8 mouse cellular contexts compared by ENCODE assay signal in genomic region chrX:72918682-72919059, GRCm38 (mm10). TPM values are rescaled to one million over a fixed set of nuclear protein-coding genes. Genes with fewer than 3 reads are reported as not detected.
DNase-seq lines count a peak whose midpoint lies in the region; ATAC-seq and TF ChIP-seq lines count a peak whose summit lies in the region.

No protein-coding gene starts in this region.

- H3K4me1 ChIP-seq in kidney, adult 2 months (ENCODE audit: control insufficient read depth, insufficient read depth, low read length): peaks cover 2% of the 10 kb centered on the region; the same call in 1 of the 2 replicates
- no peaks in the 10 kb centered on the region; the same call in 1 of the 2 replicates for H3K4me1 ChIP-seq in bone marrow, adult 2 months (ENCODE audit: control insufficient read depth, insufficient read depth, low read length)
- no peaks in the 10 kb centered on the region for H3K4me1 ChIP-seq in hindbrain, embryonic 11.5 days (replicated peaks; ENCODE audit: control insufficient read depth, insufficient read depth, low read length)
- peaks cover 16% of the 10 kb centered on the region for H3K4me1 ChIP-seq in midbrain, embryonic 12.5 days

- no peak for TF ChIP-seq CTCF in kidney, adult 2 months (conservative IDR thresholded peaks at IDR 0.05; ENCODE audit: insufficient read depth, insufficient read length, low read depth, low read length)
- TF ChIP-seq CTCF in bone marrow, adult 2 months (IDR thresholded peaks at IDR 0.05; ENCODE audit: control insufficient read depth, insufficient read depth, low read length): no peak

- peak overlapping the region; percentile 46 for H3K27ac ChIP-seq in kidney, adult 2 months (ENCODE audit: insufficient read depth, low read depth, low read length)
- 0 out of 2 replicates have a peak overlapping the region, but pooled peaks have one; percentile 18 for H3K27ac ChIP-seq in bone marrow, adult 2 months (ENCODE audit: control insufficient read depth, insufficient read depth, low read depth, low read length, poor library complexity)
- H3K27ac ChIP-seq in hindbrain, embryonic 11.5 days (ENCODE audit: low read depth, low read length): 0 out of 2 replicates have a peak overlapping the region, but pooled peaks have one; percentile 7
- peak overlapping the region; percentile 68 for H3K27ac ChIP-seq in midbrain, embryonic 12.5 days (replicated peaks)

- no peak for TF ChIP-seq POLR2A in kidney, adult 2 months (IDR thresholded peaks at IDR 0.05; ENCODE audit: low read depth, low read length)
- no peak for TF ChIP-seq POLR2A in bone marrow, adult 2 months (IDR thresholded peaks at IDR 0.05; ENCODE audit: borderline replicate concordance, control insufficient read depth, low read depth, low read length)

- H3K4me2 ChIP-seq in hindbrain, embryonic 11.5 days (replicated peaks; ENCODE audit: low read depth, low read length): peak overlapping the region; percentile 46
- peak overlapping the region; percentile 60 for H3K4me2 ChIP-seq in midbrain, embryonic 12.5 days (replicated peaks)

- peak overlapping the region; percentile 51 for H3K9ac ChIP-seq in hindbrain, embryonic 11.5 days (ENCODE audit: low read depth, low read length)
- peak overlapping the region; percentile 62 for H3K9ac ChIP-seq in midbrain, embryonic 12.5 days (replicated peaks)

- peak overlapping the region; percentile 83 for H3K4me3 ChIP-seq in kidney, adult 2 months (ENCODE audit: insufficient read depth, low read depth, low read length)
- H3K4me3 ChIP-seq in bone marrow, adult 2 months (replicated peaks; ENCODE audit: control insufficient read depth, low read depth, low read length): peak overlapping the region; percentile 81
- peak overlapping the region; percentile 45 for H3K4me3 ChIP-seq in hindbrain, embryonic 11.5 days (ENCODE audit: low read depth, low read length)
- peak overlapping the region; percentile 53 for H3K4me3 ChIP-seq in midbrain, embryonic 12.5 days

- H3K9me3 ChIP-seq in hindbrain, embryonic 11.5 days (ENCODE audit: control insufficient read depth, low read length): no peaks in the 10 kb centered on the region
- no peaks in the 10 kb centered on the region for H3K9me3 ChIP-seq in midbrain, embryonic 12.5 days

- H3K36me3 ChIP-seq in kidney, adult 2 months (ENCODE audit: control insufficient read depth, insufficient read depth, low read length): no peaks in the 10 kb centered on the region; the same call in 1 of the 2 replicates
- H3K36me3 ChIP-seq in hindbrain, embryonic 11.5 days (ENCODE audit: control insufficient read depth, insufficient read depth, low read length): no peaks in the 10 kb centered on the region
- no peaks in the 10 kb centered on the region for H3K36me3 ChIP-seq in midbrain, embryonic 12.5 days

- WGBS in kidney, adult 2 months: 0% methylated on average over 6 of the region's 6 CpGs
- 10% methylated on average over 6 of the region's 6 CpGs for WGBS in bone marrow, adult 2 months
- WGBS in hindbrain, embryonic 11.5 days: 9% methylated on average over 6 of the region's 6 CpGs
- 22% methylated on average over 6 of the region's 6 CpGs for WGBS in midbrain, embryonic 12.5 days

- no peak for ATAC-seq in hindbrain, embryonic 11.5 days (ENCODE audit: low FRiP score)
- ATAC-seq in midbrain, embryonic 12.5 days (ENCODE audit: low FRiP score, low read depth): no peak
- no peak for ATAC-seq in erythroid progenitor cell, adult 5-6 weeks (replicated peaks; ENCODE audit: low FRiP score, poor library complexity, severe bottlenecking)

- no peak for DNase-seq in kidney, adult 2 months
- no peak for DNase-seq in kidney, postnatal 10 days
- DNase-seq in hindbrain, embryonic 11.5 days (ENCODE audit: low spot score): no peak
- DNase-seq in left cerebral cortex, postnatal 14 days (ENCODE audit: low spot score in 2 of 2): no peak
- DNase-seq in yolk sac, embryonic 10.5 days (ENCODE audit: low spot score): no peak

- H3K27me3 ChIP-seq in kidney, adult 2 months (replicated peaks; ENCODE audit: control insufficient read depth, insufficient read depth, low read length): no peaks in the 10 kb centered on the region
- H3K27me3 ChIP-seq in hindbrain, embryonic 11.5 days (ENCODE audit: control insufficient read depth, insufficient read depth, low read length): no peaks in the 10 kb centered on the region
- H3K27me3 ChIP-seq in midbrain, embryonic 12.5 days: no peaks in the 10 kb centered on the region

- intact Hi-C loops in left cerebral cortex, postnatal 14 days (cut with DNase I): no loop called here

RNA-seq across cellular contexts. Expression of gene Nsdhl, which starts 0.3 kb away (rescaled TPM):
- polyA plus RNA-seq in kidney, adult 2 months (2012; rRNA removed): 43.7 and 45.7 TPM in 2 replicates
- polyA plus RNA-seq in bone marrow, adult 2 months (2011; ENCODE audit: insufficient read depth, insufficient read length, low replicate concordance, missing spikeins): 4.9 and 8.6 TPM in 2 replicates
- polyA plus RNA-seq in hindbrain, embryonic 11.5 days (2014; fragmentation: Nextera tagmentation; extraction: Ambion mirVana): 51.6 and 55.0 TPM in 2 replicates
- 38.5 and 43.0 TPM in 2 replicates for polyA plus RNA-seq in midbrain, embryonic 12.5 days (2016; fragmentation: Nextera tagmentation; extraction: Ambion mirVana)
- total RNA-seq in erythroid progenitor cell, adult 5-6 weeks (2015; ENCODE audit: low replicate concordance): 14.3 and 17.7 TPM in 2 replicates
- total RNA-seq in erythroid progenitor cell, adult 5-6 weeks (2017; ENCODE audit: low replicate concordance): 10.8 and 16.8 TPM in 2 replicates
- 10 to 100 TPM; 33.5 to 34.3 TPM for total RNA-seq in left cerebral cortex, postnatal 14 days (2021)

RNA-seq across cellular contexts. Expression of gene Cetn2, which starts 0.5 kb away (rescaled TPM):
- polyA plus RNA-seq in kidney, adult 2 months (2012; rRNA removed): 12.4 and 22.7 TPM in 2 replicates
- polyA plus RNA-seq in bone marrow, adult 2 months (2011; ENCODE audit: insufficient read depth, insufficient read length, low replicate concordance, missing spikeins): 14.3 and 20.8 TPM in 2 replicates
- polyA plus RNA-seq in hindbrain, embryonic 11.5 days (2014; fragmentation: Nextera tagmentation; extraction: Ambion mirVana): 123 and 127 TPM in 2 replicates
- polyA plus RNA-seq in midbrain, embryonic 12.5 days (2016; fragmentation: Nextera tagmentation; extraction: Ambion mirVana): 99.1 and 107 TPM in 2 replicates
- total RNA-seq in erythroid progenitor cell, adult 5-6 weeks (2015; ENCODE audit: low replicate concordance): 13.0 and 23.5 TPM in 2 replicates
- 20.4 and 26.8 TPM in 2 replicates for total RNA-seq in erythroid progenitor cell, adult 5-6 weeks (2017; ENCODE audit: low replicate concordance)
- 10 to 100 TPM; 51.7 to 53.4 TPM for total RNA-seq in left cerebral cortex, postnatal 14 days (2021)

Comparison
In these comparisons a context has a peak if more than half of its experiments do, and no peak if none do; other contexts are left out.
1. H3K27ac ChIP-seq: peak in every context shown above with its lines; median percentile 68 in midbrain, embryonic 12.5 days; 46 in kidney, adult 2 months; 18 in bone marrow, adult 2 months; 7 in hindbrain, embryonic 11.5 days.